Mouse (Mus musculus): Measurements from ENCODE around the gene Thyn1. TPM values are rescaled to one million over a fixed set of nuclear protein-coding genes. Genes with fewer than 3 reads are reported as not detected.

Gene Thyn1
- polyA plus RNA-seq, 1 experiment from 2014 or later: 149 TPM

DNA sequence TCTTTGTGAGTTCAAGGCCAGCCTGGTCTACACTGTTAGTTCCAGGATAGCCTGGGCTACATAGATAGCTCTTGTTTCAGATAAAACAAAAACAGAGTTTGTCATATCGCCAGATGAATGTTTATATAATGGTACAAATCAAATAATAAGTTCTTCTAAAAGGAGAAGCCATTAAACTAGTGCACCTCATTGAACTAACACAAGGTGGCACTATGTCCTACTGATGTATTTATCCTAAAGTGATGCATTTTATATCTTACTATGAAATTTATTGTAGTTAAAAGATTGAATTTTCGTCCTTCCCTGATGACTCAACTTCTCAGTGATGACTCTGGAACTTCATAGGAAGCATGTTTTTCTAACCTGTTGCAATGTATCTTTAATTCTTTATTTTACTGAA, 50.0 kb downstream of the Thyn1 start:
- H3K9me3 ChIP-seq: no peaks in the 10 kb centered on the region
- no peak overlapping the region for H3K4me3 ChIP-seq
- no peak for ATAC-seq (replicated peaks)
- H3K9ac ChIP-seq (replicated peaks): no peak overlapping the region
- no peak overlapping the region for H3K4me2 ChIP-seq (replicated peaks)
- H3K36me3 ChIP-seq: peaks cover 68% of the 10 kb centered on the region
- 91% methylated on average over 2 of the region's 2 CpGs for WGBS
- H3K4me1 ChIP-seq: no peaks in the 10 kb centered on the region
- H3K27me3 ChIP-seq: no peaks in the 10 kb centered on the region
- no peak overlapping the region for H3K27ac ChIP-seq (replicated peaks)

Other genes with a start within 250 kb of the Thyn1 start
- 2.1 and 2.2 TPM in 2 replicates for gene Glb1l2, start 193.2 kb upstream of the Thyn1 start, polyA plus RNA-seq (2015; fragmentation: Nextera tagmentation; extraction: Ambion mirVana)
- not detected in 2 replicates for gene Glb1l3, start 138.8 kb upstream of the Thyn1 start, polyA plus RNA-seq (2015; fragmentation: Nextera tagmentation; extraction: Ambion mirVana)
- gene Gm1110, start 76.6 kb upstream of the Thyn1 start, polyA plus RNA-seq (2015; fragmentation: Nextera tagmentation; extraction: Ambion mirVana): 0.38 and 0.59 TPM in 2 replicates
- 43.7 and 50.5 TPM in 2 replicates for gene Acad8, start 144 bp upstream of the Thyn1 start, polyA plus RNA-seq (2015; fragmentation: Nextera tagmentation; extraction: Ambion mirVana)
- gene Vps26b, start 30.4 kb downstream of the Thyn1 start, polyA plus RNA-seq (2015; fragmentation: Nextera tagmentation; extraction: Ambion mirVana): 79.1 and 84.1 TPM in 2 replicates
- gene Ncapd3, start 30.5 kb downstream of the Thyn1 start, polyA plus RNA-seq (2015; fragmentation: Nextera tagmentation; extraction: Ambion mirVana): 23.7 and 24.6 TPM in 2 replicates
- gene Jam3, start 155.7 kb downstream of the Thyn1 start, polyA plus RNA-seq (2015; fragmentation: Nextera tagmentation; extraction: Ambion mirVana): 67.3 and 67.9 TPM in 2 replicates